Mouse (Mus musculus): ENCODE measurements around the gene Olfr1305. TPM values are rescaled to one million over a fixed set of nuclear protein-coding genes. Genes with fewer than 3 reads are reported as not detected.

The Olfr1305 gene
- not detected for total RNA-seq (2021)
- long read RNA-seq, experiment 1, result 0 reads
- long read RNA-seq, experiment 2, result 0 reads

- no peak for DNase-seq (ENCODE audit: low spot score in 2 of 2)
These were observed at the start of gene Olfr1305 for GRCm38 (mm10) chr2:111877049-111877448. Olfr1305 (minus strand) TSS chr2:111877149.

- DNase-seq (ENCODE audit: low spot score in 2 of 2), result no peak
These were observed 39.2 kb upstream of the Olfr1305 start, which contains the start of gene Olfr1306 for GRCm38 (mm10) chr2:111916171-111916570. Olfr1306 (minus strand) TSS chr2:111916271.

GRCm38 (mm10) chr2:111820240-111820639, 56.7 kb downstream of the Olfr1305 start, which contains the start of gene Olfr1303:
Olfr1303 (minus strand) TSS chr2:111820340.
- no peak for DNase-seq (ENCODE audit: low spot score in 2 of 2)

Other genes with a start within 250 kb of the Olfr1305 start
- not detected for gene Olfr1298, start 227.9 kb downstream of the Olfr1305 start, total RNA-seq (2021)
- not detected for gene Olfr1299, start 215.7 kb downstream of the Olfr1305 start, total RNA-seq (2021)
- not detected for gene Olfr1301, start 126.1 kb downstream of the Olfr1305 start, total RNA-seq (2021)
- gene Olfr1302, start 99.7 kb downstream of the Olfr1305 start, total RNA-seq (2021), result not detected
- not detected for gene Olfr1303, start 56.8 kb downstream of the Olfr1305 start, total RNA-seq (2021)
- gene Olfr1306, start 39.1 kb upstream of the Olfr1305 start, total RNA-seq (2021), result not detected
- gene Olfr1307, start 72.3 kb upstream of the Olfr1305 start, total RNA-seq (2021), result not detected
- gene Olfr1308, start 87.8 kb upstream of the Olfr1305 start, total RNA-seq (2021), result not detected
- not detected for gene Olfr1309, start 113.1 kb upstream of the Olfr1305 start, total RNA-seq (2021)
- not detected for gene Olfr1310, start 135.6 kb upstream of the Olfr1305 start, total RNA-seq (2021)
- not detected for gene Olfr1311, start 147.3 kb upstream of the Olfr1305 start, total RNA-seq (2021)
- not detected for gene Olfr1312, start 173.1 kb upstream of the Olfr1305 start, total RNA-seq (2021)
- not detected for gene Olfr1313, start 200.7 kb upstream of the Olfr1305 start, total RNA-seq (2021)
- not detected for gene Olfr1314, start 219.6 kb upstream of the Olfr1305 start, total RNA-seq (2021)
- not detected for gene Olfr1315-ps1, start 238.3 kb upstream of the Olfr1305 start, total RNA-seq (2021)